Mouse (Mus musculus) midbrain, embryonic 12.5 days (tissue): Measurements from ENCODE around the gene Bace2. TPM values are rescaled to one million over a fixed set of nuclear protein-coding genes. Genes with fewer than 3 reads are reported as not detected.

Experiments used
- ATAC-seq: fragments of 200-750 bp; cut with Nextera tagmentation; 2 replicates; pipeline ENCODE4 v1.8.0; 2017; ENCODE audit warnings: low read depth, moderate TSS enrichment, moderate library complexity; ENCODE audit not compliant: low FRiP score
- H3K27ac ChIP-seq: fragments of 300-500 bp; sonication (generic); replicated peaks from 2 replicates; pipeline ENCODE4 v1.5.1; 2016; ENCODE audit warnings: mild to moderate bottlenecking
- H3K27me3 ChIP-seq: fragments of 300-500 bp; sonication (generic); 2 replicates; pipeline ENCODE4 v1.6.1; 2016; ENCODE audit warnings: mild to moderate bottlenecking
- H3K36me3 ChIP-seq: fragments of 300-500 bp; sonication (generic); 2 replicates; pipeline ENCODE4 v1.6.1; 2016
- H3K4me1 ChIP-seq: fragments of 300-500 bp; sonication (generic); 2 replicates; pipeline ENCODE4 v1.6.1; 2016
- H3K4me2 ChIP-seq: fragments of 300-500 bp; sonication (generic); replicated peaks from 2 replicates; pipeline ENCODE4 v1.6.1; 2016; ENCODE audit warnings: mild to moderate bottlenecking, moderate library complexity
- H3K4me3 ChIP-seq: fragments of 300-500 bp; sonication (generic); 2 replicates; pipeline ENCODE4 v1.5.1; 2016; ENCODE audit warnings: mild to moderate bottlenecking
- H3K9ac ChIP-seq: fragments of 300-500 bp; sonication (generic); replicated peaks from 2 replicates; pipeline ENCODE4 v1.6.1; 2016; ENCODE audit warnings: mild to moderate bottlenecking, moderate library complexity
- H3K9me3 ChIP-seq: fragments of 300-500 bp; sonication (generic); 2 replicates; pipeline ENCODE4 v1.6.1; 2016; ENCODE audit warnings: mild to moderate bottlenecking
- WGBS: fragments of 180-500 bp; shearing (Covaris S2); methylation state at CpG from one replicate; pipeline ENCODE4 v1.1.7; 2016; 5-methylcytosine and 5-hydroxymethylcytosine counted together
- polyA plus RNA-seq: library from polyadenylated mRNA; unstranded; fragments of >200 nt; fragmentation: Nextera tagmentation; extraction: Ambion mirVana; gene quantifications from 2 replicates; pipeline ENCODE4 v1.2.1, GENCODE M21; 2016

Gene Bace2
- polyA plus RNA-seq, 1 experiment from 2014 or later, result 3.0 TPM

DNA sequence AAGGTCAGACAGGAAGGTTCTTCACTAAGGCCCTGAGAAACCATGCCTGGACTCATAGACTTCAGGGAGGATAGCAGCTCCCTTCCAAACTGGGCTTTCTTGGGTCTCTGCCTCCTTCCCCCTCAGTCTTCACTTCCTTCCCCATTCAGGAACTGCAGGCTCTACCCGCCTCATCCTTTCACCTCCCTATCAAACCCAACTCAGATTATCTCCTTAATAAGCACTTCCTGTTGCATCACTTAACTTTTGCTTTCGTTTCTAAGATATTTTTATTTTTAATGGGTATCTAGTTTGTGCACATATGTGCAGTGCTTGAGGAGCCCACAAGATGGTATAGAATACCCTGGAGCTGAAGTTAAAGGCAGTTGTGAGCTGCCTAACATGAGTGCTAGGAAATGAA, 122.1 kb downstream of the Bace2 start:
- Histone ChIP-seq H3K9ac (no peak overlapping the region), H3K27ac (no peak overlapping the region), H3K36me3 (no peaks in the 10 kb centered on the region), H3K4me1 (no peaks in the 10 kb centered on the region), H3K4me3 (no peak overlapping the region), H3K27me3 (no peaks in the 10 kb centered on the region), H3K4me2 (no peak overlapping the region), H3K9me3 (no peaks in the 10 kb centered on the region)
- no peak for ATAC-seq
- WGBS, result 71% methylated on average over 2 of the region's 2 CpGs

DNA sequence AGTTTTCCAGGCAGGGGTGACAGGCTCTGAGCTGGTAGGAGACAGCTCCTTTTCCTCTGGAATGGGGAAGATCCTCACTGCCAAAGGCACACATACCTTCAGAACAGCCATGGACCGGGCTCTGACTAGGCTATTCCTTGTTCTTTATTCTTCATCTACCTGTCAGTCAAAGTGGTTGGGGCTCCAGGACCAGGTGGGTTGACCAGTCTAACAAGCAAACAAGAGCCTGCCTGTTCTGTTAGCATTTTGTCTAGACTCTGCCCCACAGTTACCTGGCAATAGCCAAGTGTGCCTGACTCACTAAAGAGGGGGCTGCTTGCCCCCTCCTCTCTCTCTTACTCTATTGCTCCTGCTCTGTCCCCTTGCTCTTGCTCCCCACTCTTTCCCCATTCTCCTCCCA, 135.8 kb downstream of the Bace2 start:
- no peak overlapping the region for H3K4me2 ChIP-seq
- no peaks in the 10 kb centered on the region for H3K27me3 ChIP-seq
- no peak for ATAC-seq
- H3K27ac ChIP-seq, result no peak overlapping the region
- no peaks in the 10 kb centered on the region for H3K4me1 ChIP-seq
- no peak overlapping the region for H3K4me3 ChIP-seq
- WGBS, result 91% methylated on average over 1 of the region's 1 CpGs
- H3K9me3 ChIP-seq, result no peaks in the 10 kb centered on the region
- H3K36me3 ChIP-seq, result no peaks in the 10 kb centered on the region
- H3K9ac ChIP-seq, result no peak overlapping the region

Other genes with a start within 250 kb of the Bace2 start
- gene Dscam, start 186.0 kb upstream of the Bace2 start, polyA plus RNA-seq, result 4.8 and 5.4 TPM in 2 replicates
- gene Mx1, start 106.2 kb downstream of the Bace2 start, polyA plus RNA-seq, result 0.28 and 0.35 TPM in 2 replicates
- not detected in 2 replicates for gene Fam3b, start 158.1 kb downstream of the Bace2 start, polyA plus RNA-seq